Comparison of ENCODE assay signal across 27 mouse cellular contexts in the genomic region with DNA sequence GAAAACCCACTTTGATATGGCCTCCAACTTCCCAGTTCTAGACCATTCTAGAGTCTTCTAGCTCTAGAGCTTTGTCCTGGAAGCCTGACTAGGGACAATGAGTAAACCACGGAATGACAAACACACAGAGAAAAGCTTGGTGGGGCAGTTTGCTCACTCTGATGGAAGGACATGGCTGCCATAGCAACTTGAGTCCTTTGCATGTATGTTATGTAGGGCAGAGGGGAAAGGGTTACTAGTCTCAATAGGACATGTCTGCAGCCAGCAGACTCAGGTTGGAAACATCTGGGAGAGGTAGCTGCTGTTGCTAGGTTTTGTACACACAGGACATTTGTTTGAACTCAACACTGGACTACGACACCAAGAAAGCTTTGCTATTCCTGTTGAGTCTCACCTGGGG.
"Had no signal": no experiment of that assay in that cellular context is flagged by ENCODE, and none has a peak within 500 bp of the region (broad histone marks: within the 10 kb centered on the region; RNA-seq: fewer than 3 reads in every experiment).

No protein-coding gene starts in this region.

- H3K9ac ChIP-seq: embryonic facial prominence, embryonic 12.5 days; embryonic facial prominence, embryonic 13.5 days; embryonic facial prominence, embryonic 15.5 days; forebrain, embryonic 12.5 days; forebrain, embryonic 13.5 days; forebrain, embryonic 15.5 days; forebrain, postnatal 0 days had no signal

- H3K4me3 ChIP-seq: embryonic facial prominence, embryonic 10.5 days; embryonic facial prominence, embryonic 12.5 days; embryonic facial prominence, embryonic 13.5 days; embryonic facial prominence, embryonic 15.5 days; erythroblast, embryonic 14.5 days; forebrain, embryonic 10.5 days; forebrain, embryonic 12.5 days; forebrain, embryonic 13.5 days; forebrain, embryonic 15.5 days; gastrocnemius, adult 2 months; heart, adult 2 months had no signal

- H3K27me3 ChIP-seq: embryonic facial prominence, embryonic 12.5 days; embryonic facial prominence, embryonic 13.5 days; embryonic facial prominence, embryonic 15.5 days; forebrain, embryonic 12.5 days; forebrain, embryonic 13.5 days; forebrain, embryonic 15.5 days had no signal

- DNase-seq: cerebellum, adult 8-10 months; cerebellum, adult 9-10 months; cerebellum, adult 9-11 months; cerebellum, postnatal 10 days; cerebellum, postnatal 14 days; cerebellum, postnatal 25 days; cerebellum, postnatal 36 days; embryo, embryonic 11 days; forebrain, postnatal 0 days; gastrocnemius, adult 2 months; gastrocnemius, postnatal 10 days; gastrocnemius, postnatal 14 days; gastrocnemius, postnatal 25 days; gastrocnemius, postnatal 36 days; heart, adult 18-20 months; heart, adult 2 months had no signal

- H3K9me3 ChIP-seq: embryonic facial prominence, embryonic 10.5 days; embryonic facial prominence, embryonic 12.5 days; embryonic facial prominence, embryonic 13.5 days; embryonic facial prominence, embryonic 15.5 days; forebrain, embryonic 10.5 days; forebrain, embryonic 12.5 days; forebrain, embryonic 13.5 days; forebrain, embryonic 15.5 days had no signal

- ATAC-seq: forebrain, embryonic 13.5 days; forebrain, embryonic 14.5 days; forebrain, embryonic 15.5 days; forebrain, embryonic 16.5 days; forebrain, postnatal 0 days had no signal

- H3K4me2 ChIP-seq: embryonic facial prominence, embryonic 12.5 days; embryonic facial prominence, embryonic 13.5 days; embryonic facial prominence, embryonic 15.5 days; forebrain, embryonic 12.5 days; forebrain, embryonic 13.5 days; forebrain, embryonic 15.5 days had no signal

- H3K27ac ChIP-seq: embryonic facial prominence, embryonic 10.5 days; embryonic facial prominence, embryonic 12.5 days; embryonic facial prominence, embryonic 13.5 days; embryonic facial prominence, embryonic 15.5 days; forebrain, embryonic 10.5 days; forebrain, embryonic 12.5 days; forebrain, embryonic 13.5 days; forebrain, embryonic 15.5 days; gastrocnemius, adult 2 months; heart, adult 2 months had no signal

- H3K36me3 ChIP-seq: embryonic facial prominence, embryonic 10.5 days; embryonic facial prominence, embryonic 12.5 days; embryonic facial prominence, embryonic 13.5 days; embryonic facial prominence, embryonic 15.5 days; forebrain, embryonic 10.5 days; forebrain, embryonic 12.5 days; forebrain, embryonic 15.5 days had no signal

- H3K4me1 ChIP-seq: embryonic facial prominence, embryonic 12.5 days; embryonic facial prominence, embryonic 13.5 days; embryonic facial prominence, embryonic 15.5 days; forebrain, embryonic 12.5 days; forebrain, embryonic 13.5 days had no signal
